ENCODE assay signal across 28 mouse cellular contexts in genomic region chr6:41191734-41192326, GRCm38 (mm10).
DNase-seq lines count a peak whose midpoint lies in the region; ATAC-seq and TF ChIP-seq lines count a peak whose summit lies in the region.
"Had no signal": no experiment of that assay in that cellular context is flagged by ENCODE, and none has a peak within 500 bp of the region (broad histone marks: within the 10 kb centered on the region; RNA-seq: fewer than 3 reads in every experiment).

No protein-coding gene starts in this region.

- no peaks in the 10 kb centered on the region for H3K9me3 ChIP-seq in hindbrain, embryonic 12.5 days (replicated peaks)
- no peaks in the 10 kb centered on the region for H3K9me3 ChIP-seq in hindbrain, embryonic 14.5 days (ENCODE audit: control insufficient read depth, low read length)
- no peaks in the 10 kb centered on the region for H3K9me3 ChIP-seq in neural tube, embryonic 14.5 days (ENCODE audit: control insufficient read depth, low read length)
- no peaks in the 10 kb centered on the region for H3K9me3 ChIP-seq in neural tube, embryonic 15.5 days (replicated peaks)
- no peaks in the 10 kb centered on the region for H3K9me3 ChIP-seq in hindbrain, postnatal 0 days (ENCODE audit: low read length)
- no peaks in the 10 kb centered on the region for H3K9me3 ChIP-seq in heart, embryonic 11.5 days (replicated peaks; ENCODE audit: control insufficient read depth, low read length)
- H3K9me3 ChIP-seq: embryonic facial prominence, embryonic 13.5 days; heart, embryonic 15.5 days; neural tube, embryonic 13.5 days had no signal

- WGBS in hindbrain, embryonic 12.5 days: 79% methylated on average over 1 of the region's 1 CpGs
- WGBS in hindbrain, embryonic 14.5 days: 92% methylated on average over 1 of the region's 1 CpGs
- 95% methylated on average over 1 of the region's 1 CpGs for WGBS in neural tube, embryonic 14.5 days
- 71% methylated on average over 1 of the region's 1 CpGs for WGBS in neural tube, embryonic 15.5 days
- WGBS in hindbrain, postnatal 0 days: 75% methylated on average over 1 of the region's 1 CpGs
- 57% methylated on average over 1 of the region's 1 CpGs for WGBS in heart, embryonic 11.5 days (ENCODE audit: insufficient replicate concordance)

- no peak overlapping the region for H3K9ac ChIP-seq in hindbrain, embryonic 12.5 days
- no peak overlapping the region for H3K9ac ChIP-seq in hindbrain, embryonic 14.5 days
- no peak overlapping the region for H3K9ac ChIP-seq in neural tube, embryonic 14.5 days (replicated peaks; ENCODE audit: low read depth, low read length)
- no peak overlapping the region for H3K9ac ChIP-seq in neural tube, embryonic 15.5 days (replicated peaks)
- H3K9ac ChIP-seq in hindbrain, postnatal 0 days (replicated peaks; ENCODE audit: low read length): no peak overlapping the region
- no peak overlapping the region for H3K9ac ChIP-seq in heart, embryonic 11.5 days (ENCODE audit: low read depth, low read length)
- H3K9ac ChIP-seq: embryonic facial prominence, embryonic 13.5 days; heart, embryonic 15.5 days; liver, embryonic 14.5 days; neural tube, embryonic 13.5 days had no signal

- no peaks in the 10 kb centered on the region for H3K4me1 ChIP-seq in hindbrain, embryonic 12.5 days
- no peaks in the 10 kb centered on the region for H3K4me1 ChIP-seq in hindbrain, embryonic 14.5 days (replicated peaks; ENCODE audit: control insufficient read depth, insufficient read depth, low read length)
- no peaks in the 10 kb centered on the region for H3K4me1 ChIP-seq in neural tube, embryonic 14.5 days (ENCODE audit: control insufficient read depth, insufficient read depth, low read length)
- no peaks in the 10 kb centered on the region for H3K4me1 ChIP-seq in neural tube, embryonic 15.5 days
- H3K4me1 ChIP-seq in hindbrain, postnatal 0 days (ENCODE audit: insufficient read depth, low read length): no peaks in the 10 kb centered on the region
- no peaks in the 10 kb centered on the region for H3K4me1 ChIP-seq in heart, embryonic 11.5 days (ENCODE audit: control insufficient read depth, insufficient read depth, low read length)
- H3K4me1 ChIP-seq: embryonic facial prominence, embryonic 13.5 days; heart, embryonic 15.5 days; neural tube, embryonic 13.5 days had no signal

- TF ChIP-seq CTCF in hindbrain, postnatal 0 days (IDR thresholded peaks at IDR 0.05; ENCODE audit: low read depth): no peak

- H3K4me3 ChIP-seq in hindbrain, embryonic 12.5 days: no peak overlapping the region
- no peak overlapping the region for H3K4me3 ChIP-seq in hindbrain, embryonic 14.5 days (replicated peaks; ENCODE audit: low read length)
- H3K4me3 ChIP-seq in neural tube, embryonic 14.5 days (ENCODE audit: low read depth, low read length): no peak overlapping the region
- H3K4me3 ChIP-seq in neural tube, embryonic 15.5 days (replicated peaks): no peak overlapping the region
- no peak overlapping the region for H3K4me3 ChIP-seq in hindbrain, postnatal 0 days (ENCODE audit: low read length)
- H3K4me3 ChIP-seq in heart, embryonic 11.5 days (ENCODE audit: low read depth, low read length): no peak overlapping the region
- H3K4me3 ChIP-seq: embryonic facial prominence, embryonic 13.5 days; erythroblast, embryonic 14.5 days; heart, embryonic 15.5 days; neural tube, embryonic 13.5 days had no signal

- H3K36me3 ChIP-seq in hindbrain, embryonic 12.5 days: no peaks in the 10 kb centered on the region
- H3K36me3 ChIP-seq in hindbrain, embryonic 14.5 days (replicated peaks; ENCODE audit: control insufficient read depth, insufficient read depth): no peaks in the 10 kb centered on the region
- H3K36me3 ChIP-seq in neural tube, embryonic 14.5 days (ENCODE audit: control insufficient read depth, insufficient read depth, low read length): no peaks in the 10 kb centered on the region
- H3K36me3 ChIP-seq in neural tube, embryonic 15.5 days: no peaks in the 10 kb centered on the region
- no peaks in the 10 kb centered on the region for H3K36me3 ChIP-seq in hindbrain, postnatal 0 days (ENCODE audit: insufficient read depth, low read length)
- no peaks in the 10 kb centered on the region for H3K36me3 ChIP-seq in heart, embryonic 11.5 days (ENCODE audit: control insufficient read depth, insufficient read depth, low read length)
- H3K36me3 ChIP-seq: embryonic facial prominence, embryonic 13.5 days; heart, embryonic 15.5 days; neural tube, embryonic 13.5 days had no signal

- no peak overlapping the region for H3K4me2 ChIP-seq in hindbrain, embryonic 12.5 days (replicated peaks)
- H3K4me2 ChIP-seq in hindbrain, embryonic 14.5 days (replicated peaks): no peak overlapping the region
- no peak overlapping the region for H3K4me2 ChIP-seq in neural tube, embryonic 14.5 days (ENCODE audit: low read depth, low read length)
- no peak overlapping the region for H3K4me2 ChIP-seq in neural tube, embryonic 15.5 days
- no peak overlapping the region for H3K4me2 ChIP-seq in hindbrain, postnatal 0 days (ENCODE audit: low read depth, low read length)
- no peak overlapping the region for H3K4me2 ChIP-seq in heart, embryonic 11.5 days
- H3K4me2 ChIP-seq: embryonic facial prominence, embryonic 13.5 days; heart, embryonic 15.5 days; neural tube, embryonic 13.5 days had no signal

- no peak overlapping the region for H3K27ac ChIP-seq in hindbrain, embryonic 12.5 days
- no peak overlapping the region for H3K27ac ChIP-seq in hindbrain, embryonic 14.5 days
- no peak overlapping the region for H3K27ac ChIP-seq in neural tube, embryonic 14.5 days (ENCODE audit: low read depth, low read length)
- H3K27ac ChIP-seq in neural tube, embryonic 15.5 days (replicated peaks): no peak overlapping the region
- no peak overlapping the region for H3K27ac ChIP-seq in hindbrain, postnatal 0 days
- no peak overlapping the region for H3K27ac ChIP-seq in heart, embryonic 11.5 days (ENCODE audit: low read depth, low read length)
- H3K27ac ChIP-seq: embryonic facial prominence, embryonic 13.5 days; heart, embryonic 15.5 days; liver, embryonic 14.5 days; macrophage; neural tube, embryonic 13.5 days had no signal

- ATAC-seq in hindbrain, embryonic 12.5 days (ENCODE audit: low FRiP score): 0 out of 2 replicates have a peak, but pooled peaks have one; percentile 26
- no peak for ATAC-seq in hindbrain, embryonic 14.5 days (ENCODE audit: low FRiP score)
- peak; percentile 34 for ATAC-seq in neural tube, embryonic 14.5 days (ENCODE audit: low read depth)
- ATAC-seq in neural tube, embryonic 15.5 days (ENCODE audit: low FRiP score): no peak
- peak; percentile 53; the same call in 1 of the 2 replicates for ATAC-seq in hindbrain, postnatal 0 days
- ATAC-seq in erythroblast, adult 5-6 weeks (replicated peaks; ENCODE audit: low FRiP score, poor library complexity, severe bottlenecking): no peak
- ATAC-seq in heart, embryonic 11.5 days (replicated peaks; ENCODE audit: insufficient number of reproducible peaks, low FRiP score, low TSS enrichment): no peak
- ATAC-seq: intestine, postnatal 0 days; Patski had no signal

- DNase-seq in hindbrain, embryonic 14.5 days (ENCODE audit: low spot score): no peak
- no peak for DNase-seq in hindbrain, postnatal 0 days (ENCODE audit: low spot score)
- DNase-seq: adrenal gland, postnatal 10 days; cerebellum, adult 11-12 months; cerebellum, adult 9-11 months; embryo, embryonic 11 days; gastrocnemius, postnatal 10 days; kidney, adult 9 months; kidney, postnatal 10 days; liver; lung, adult 2 months; lung, postnatal 10 days; retina, postnatal 1 day; right cerebral cortex, postnatal 14 days; thymus, postnatal 36 days had no signal

- H3K27me3 ChIP-seq in hindbrain, embryonic 12.5 days: no peaks in the 10 kb centered on the region
- no peaks in the 10 kb centered on the region for H3K27me3 ChIP-seq in hindbrain, embryonic 14.5 days (ENCODE audit: control insufficient read depth, insufficient read depth, low read length)
- no peaks in the 10 kb centered on the region for H3K27me3 ChIP-seq in neural tube, embryonic 14.5 days (ENCODE audit: control insufficient read depth, insufficient read depth, low read length)
- H3K27me3 ChIP-seq in neural tube, embryonic 15.5 days (replicated peaks): no peaks in the 10 kb centered on the region
- no peaks in the 10 kb centered on the region for H3K27me3 ChIP-seq in hindbrain, postnatal 0 days (ENCODE audit: insufficient read depth, low read length)
- H3K27me3 ChIP-seq in heart, embryonic 11.5 days (ENCODE audit: control insufficient read depth, insufficient read depth, low read length): no peaks in the 10 kb centered on the region
- H3K27me3 ChIP-seq: embryonic facial prominence, embryonic 13.5 days; heart, embryonic 15.5 days; neural tube, embryonic 13.5 days; Patski had no signal

Comparison
In these comparisons a context has a peak if more than half of its experiments do, and no peak if none do; other contexts are left out.
1. ATAC-seq: peak in hindbrain, embryonic 12.5 days (single experiment), neural tube, embryonic 14.5 days (single experiment) and hindbrain, postnatal 0 days (single experiment); none in hindbrain, embryonic 14.5 days (single experiment), neural tube, embryonic 15.5 days (single experiment), erythroblast, adult 5-6 weeks (single experiment) and heart, embryonic 11.5 days (single experiment).